Mouse (Mus musculus) cerebral cortex, adult 2 months (tissue): ENCODE results near the gene Epdr1.

Experiments used
- WGBS: fragments of 180-500 bp; shearing (Covaris S2); methylation state at CpG from one replicate; pipeline ENCODE4 v1.1.7; 2018; 5-methylcytosine and 5-hydroxymethylcytosine counted together

Epdr1 gene

GRCm38 (mm10) chr13:19602531-19602930 lies 17.2 kb downstream of the Epdr1 start:
- WGBS, result 68% methylated on average over 1 of the region's 1 CpGs

GRCm38 (mm10) chr13:19599242-19599641 lies 20.5 kb downstream of the Epdr1 start:
- 71% methylated on average over 6 of the region's 6 CpGs for WGBS

GRCm38 (mm10) chr13:19595141-19595540 lies 24.6 kb downstream of the Epdr1 start:
- WGBS, result 89% methylated on average over 1 of the region's 1 CpGs

- 91% methylated on average over 3 of the region's 3 CpGs for WGBS
Measured at GRCm38 (mm10) chr13:19590996-19591759, 28.5 kb downstream of the Epdr1 start.

- 89% methylated on average over 3 of the region's 3 CpGs for whole genome bisulfite sequencing
Measured at GRCm38 (mm10) chr13:19575947-19576346, 43.8 kb downstream of the Epdr1 start.

GRCm38 (mm10) chr13:19574723-19575122 lies 45.0 kb downstream of the Epdr1 start:
- WGBS, result 92% methylated on average over 2 of the region's 2 CpGs

- 94% methylated on average over 1 of the region's 1 CpGs for WGBS
Measured at GRCm38 (mm10) chr13:19562510-19562909, 57.2 kb downstream of the Epdr1 start.

GRCm38 (mm10) chr13:19555391-19555790 lies 64.3 kb downstream of the Epdr1 start:
- WGBS, result 92% methylated on average over 4 of the region's 4 CpGs
